Mouse (Mus musculus): ENCODE data around the gene Zfp740. TPM values are rescaled to one million over a fixed set of nuclear protein-coding genes. Genes with fewer than 3 reads are reported as not detected.

Zfp740 gene
- polyA plus RNA-seq, 1 experiment from 2014 or later = 111 TPM

DNA sequence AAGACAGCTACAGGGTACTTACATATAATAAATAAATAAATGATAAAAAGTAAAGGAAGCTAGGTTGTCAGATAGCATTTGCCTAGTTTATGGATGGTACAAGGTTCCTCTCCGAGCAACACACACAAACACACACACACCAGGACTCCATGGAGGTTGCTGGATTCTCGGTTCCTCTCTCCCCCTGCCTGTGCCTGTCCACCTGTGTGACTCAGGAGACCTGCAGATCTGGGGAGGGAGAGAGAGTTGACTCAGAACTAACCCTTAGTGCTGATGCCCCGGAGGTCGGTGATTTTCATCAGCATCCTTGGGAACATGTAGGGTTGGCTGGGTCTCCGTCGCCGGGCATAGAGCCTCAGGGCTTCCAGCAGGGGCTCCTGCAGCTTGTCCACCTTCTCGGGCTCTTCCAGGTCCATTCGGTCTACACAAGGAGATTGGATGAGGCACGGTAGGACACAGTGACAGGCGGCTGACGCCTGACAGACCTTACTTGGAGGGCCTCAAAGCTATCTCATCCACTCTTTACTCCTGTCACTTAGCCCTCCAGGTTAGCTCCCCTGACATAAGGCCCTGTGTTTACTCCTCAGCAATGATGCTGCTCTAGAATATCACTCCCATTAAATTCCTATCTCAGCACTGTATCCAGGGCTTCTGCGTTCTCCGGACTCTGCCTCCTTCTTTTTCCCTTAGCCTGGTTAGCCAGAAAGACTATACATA, 35.7 kb downstream of the Zfp740 start:
- Histone ChIP-seq H3K4me2 (replicated peaks) (no peak overlapping the region), H3K36me3 (no peaks in the 10 kb centered on the region), H3K4me1 (peaks cover 18% of the 10 kb centered on the region), H3K27me3 (peaks cover 39% of the 10 kb centered on the region), H3K9ac (no peak overlapping the region), H3K9me3 (replicated peaks) (no peaks in the 10 kb centered on the region), H3K4me3 (no peak overlapping the region), H3K27ac (no peak overlapping the region)
- ATAC-seq (ENCODE audit: low FRiP score) = peak; percentile 4; the same call in 1 of the 2 replicates
- 94% methylated on average over 14 of the region's 14 CpGs for WGBS

DNA sequence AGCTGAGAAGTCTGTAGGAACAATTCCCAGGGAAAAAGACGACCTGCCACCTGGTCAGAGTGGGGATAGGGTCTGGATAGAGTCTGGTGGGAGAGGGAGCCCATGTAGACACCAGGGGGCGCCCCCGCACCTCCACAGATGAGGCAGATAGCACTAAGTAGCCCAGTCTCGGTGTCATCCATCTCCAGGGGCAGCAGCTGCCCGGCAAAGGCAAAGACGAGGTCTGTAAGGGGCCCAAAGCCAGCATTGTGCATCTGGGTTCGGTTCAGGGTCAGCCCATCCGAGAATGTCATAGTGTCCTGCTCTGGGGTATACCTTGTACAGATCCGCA, 36.2 kb downstream of the Zfp740 start:
- no peaks in the 10 kb centered on the region for H3K9me3 ChIP-seq (replicated peaks)
- H3K27me3 ChIP-seq = peaks cover 44% of the 10 kb centered on the region
- 8% methylated on average over 9 of the region's 9 CpGs for WGBS
- H3K36me3 ChIP-seq = no peaks in the 10 kb centered on the region
- no peak overlapping the region for H3K4me3 ChIP-seq
- H3K9ac ChIP-seq = no peak overlapping the region
- ATAC-seq (ENCODE audit: low FRiP score) = peak; percentile 77
- no peak overlapping the region for H3K27ac ChIP-seq
- peaks cover 19% of the 10 kb centered on the region for H3K4me1 ChIP-seq
- no peak overlapping the region for H3K4me2 ChIP-seq (replicated peaks)

DNA sequence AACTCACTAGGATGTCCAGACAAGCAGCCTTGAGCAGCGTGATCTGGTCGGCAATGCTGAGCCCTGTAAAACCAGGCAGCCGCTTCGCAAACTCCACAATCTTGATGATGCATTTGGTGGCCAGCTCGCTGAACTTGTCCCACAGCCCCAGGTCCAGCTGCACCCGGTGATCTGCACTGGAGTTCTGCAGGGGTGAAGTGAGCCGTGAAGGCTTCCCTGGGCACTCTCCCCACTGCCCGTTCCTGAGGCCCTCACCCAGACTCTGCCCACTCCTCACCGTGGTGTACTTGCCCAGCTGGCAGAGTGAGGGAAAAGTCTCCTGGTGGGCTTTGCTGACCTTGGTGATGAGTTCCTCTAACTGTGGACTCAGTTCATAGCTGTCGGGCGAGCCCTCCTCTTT, 36.8 kb downstream of the Zfp740 start:
- no peak for ATAC-seq (ENCODE audit: low FRiP score)
- WGBS = 77% methylated on average over 11 of the region's 11 CpGs
- H3K4me2 ChIP-seq (replicated peaks) = no peak overlapping the region
- no peak overlapping the region for H3K9ac ChIP-seq
- peaks cover 21% of the 10 kb centered on the region for H3K4me1 ChIP-seq
- no peaks in the 10 kb centered on the region for H3K9me3 ChIP-seq (replicated peaks)
- H3K27ac ChIP-seq = no peak overlapping the region
- peaks cover 50% of the 10 kb centered on the region for H3K27me3 ChIP-seq
- no peak overlapping the region for H3K4me3 ChIP-seq
- no peaks in the 10 kb centered on the region for H3K36me3 ChIP-seq

DNA sequence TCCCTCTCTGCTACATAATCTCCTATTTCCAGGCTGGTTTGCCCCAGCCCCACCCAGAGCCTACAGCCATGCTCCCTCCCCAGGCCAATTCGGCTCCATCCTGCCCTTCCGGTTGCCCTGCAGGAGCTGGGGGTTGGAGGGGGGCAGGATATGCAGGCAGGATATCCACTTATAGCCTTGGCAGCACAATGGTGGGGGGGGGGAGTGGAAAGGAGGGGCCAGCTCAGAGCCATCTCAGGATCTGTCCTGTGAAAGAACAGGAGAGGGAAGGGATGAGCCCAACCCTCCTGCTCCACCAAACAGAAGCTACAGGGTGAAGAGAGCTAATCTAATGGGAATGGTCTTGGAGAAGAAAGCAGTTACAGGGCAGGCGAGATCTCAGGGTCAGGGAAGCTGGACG, 37.6 kb downstream of the Zfp740 start:
- Histone ChIP-seq H3K4me2 (replicated peaks) (no peak overlapping the region), H3K27ac (no peak overlapping the region), H3K4me3 (no peak overlapping the region), H3K9ac (no peak overlapping the region), H3K4me1 (peaks cover 21% of the 10 kb centered on the region), H3K9me3 (replicated peaks) (no peaks in the 10 kb centered on the region), H3K27me3 (peaks cover 57% of the 10 kb centered on the region), H3K36me3 (no peaks in the 10 kb centered on the region)
- ATAC-seq (ENCODE audit: low FRiP score) = no peak
- WGBS = 78% methylated on average over 4 of the region's 4 CpGs

DNA sequence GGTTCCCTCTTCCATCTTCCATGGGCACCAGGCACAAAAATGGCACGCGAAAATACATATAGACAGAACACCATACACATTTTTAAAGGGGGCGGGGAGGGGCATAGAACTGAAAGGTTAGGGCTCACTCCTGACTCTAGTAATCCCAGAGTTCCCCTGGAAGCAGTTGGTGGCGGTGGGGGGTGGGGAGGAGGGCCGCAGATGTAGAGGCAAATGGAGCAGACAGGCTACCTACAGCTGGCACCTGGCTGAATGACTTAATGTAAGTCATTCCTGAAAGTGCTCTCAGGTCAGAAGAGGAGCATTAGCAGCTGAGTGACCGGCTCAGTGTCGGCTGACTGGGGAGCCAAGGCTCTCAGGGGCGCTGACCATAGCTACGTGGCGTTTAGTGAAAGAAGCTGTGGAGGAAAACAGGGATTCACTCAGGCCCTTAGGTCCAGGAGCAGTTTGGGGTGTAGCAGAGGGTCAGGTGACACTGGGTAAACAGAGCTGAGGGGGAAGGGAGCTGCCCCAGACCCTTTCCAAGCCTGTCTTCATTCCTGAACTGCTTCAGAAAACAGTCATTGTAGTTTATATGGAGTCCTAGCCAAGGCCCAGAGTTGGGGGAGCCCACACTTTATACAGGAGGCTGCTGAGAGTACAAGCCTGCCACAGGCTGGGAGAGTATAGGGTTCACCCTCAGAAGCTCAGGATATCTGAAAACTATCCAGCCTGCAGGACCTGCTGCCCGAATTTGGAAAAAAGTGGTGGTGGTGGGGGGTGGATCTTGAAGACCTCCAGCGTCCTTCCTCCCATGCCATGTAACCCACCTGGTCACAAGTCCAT, 39.6 kb downstream of the Zfp740 start:
- Histone ChIP-seq H3K36me3 (no peaks in the 10 kb centered on the region), H3K9me3 (replicated peaks) (no peaks in the 10 kb centered on the region), H3K4me3 (no peak overlapping the region), H3K9ac (no peak overlapping the region), H3K4me2 (replicated peaks) (no peak overlapping the region), H3K27me3 (peaks cover 77% of the 10 kb centered on the region), H3K27ac (no peak overlapping the region), H3K4me1 (peaks cover 35% of the 10 kb centered on the region)
- ATAC-seq (ENCODE audit: low FRiP score) = no peak
- WGBS = 34% methylated on average over 12 of the region's 12 CpGs

DNA sequence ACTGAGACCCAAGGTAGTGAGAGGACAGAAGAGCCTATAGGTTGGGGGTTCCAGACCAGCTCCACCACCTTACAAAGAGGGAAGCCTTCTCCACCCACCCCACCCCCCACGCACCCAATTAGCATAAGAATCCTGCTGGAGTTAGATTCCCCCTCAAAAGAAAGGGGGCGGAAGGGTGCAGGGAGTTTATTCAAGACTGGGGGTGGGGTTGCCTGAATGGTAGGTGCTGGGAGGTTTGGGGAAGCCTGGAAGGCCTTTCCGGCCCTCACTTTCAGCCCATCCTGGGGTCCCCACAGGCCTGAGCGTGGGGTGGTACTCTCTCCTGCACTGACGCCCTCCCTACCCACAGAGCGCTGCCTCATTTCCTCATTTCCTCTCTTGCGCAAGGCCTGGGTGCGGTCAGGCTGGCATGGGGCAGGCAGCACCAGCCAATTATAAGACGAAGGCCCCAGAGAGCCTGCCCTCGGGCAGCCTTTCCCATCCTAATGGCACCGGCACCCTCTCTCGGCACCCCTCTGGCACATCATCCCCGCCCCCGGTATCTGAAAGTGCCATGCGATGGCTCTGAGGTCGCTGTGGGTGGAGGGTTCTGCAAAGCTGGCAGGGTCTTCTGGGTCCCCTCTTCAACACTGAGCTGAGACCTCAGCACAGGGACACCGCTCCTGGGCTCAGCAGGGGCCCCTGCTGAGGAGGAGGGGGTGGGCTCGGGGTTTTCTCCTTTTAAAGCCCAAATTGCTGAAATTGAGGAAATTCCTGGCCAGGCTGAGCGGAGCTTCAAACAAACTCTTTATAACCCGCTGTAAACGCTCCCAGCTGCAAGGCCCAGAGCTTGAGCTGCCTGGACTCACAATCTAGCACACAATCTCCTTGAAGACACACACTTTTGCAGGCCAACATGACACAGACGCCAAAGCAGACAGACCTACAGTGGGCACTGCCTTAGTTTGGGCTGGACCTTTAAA, 40.5 kb downstream of the Zfp740 start:
- WGBS = 11% methylated on average over 22 of the region's 22 CpGs
- Histone ChIP-seq H3K9me3 (replicated peaks) (no peaks in the 10 kb centered on the region), H3K9ac (peak overlapping the region; percentile 1), H3K4me3 (0 out of 2 replicates have a peak overlapping the region, but pooled peaks have one; percentile 1), H3K27me3 (peaks cover 83% of the 10 kb centered on the region), H3K4me2 (replicated peaks) (peak overlapping the region; percentile 27), H3K4me1 (peaks cover 41% of the 10 kb centered on the region), H3K27ac (no peak overlapping the region), H3K36me3 (no peaks in the 10 kb centered on the region)
- no peak for ATAC-seq (ENCODE audit: low FRiP score)

DNA sequence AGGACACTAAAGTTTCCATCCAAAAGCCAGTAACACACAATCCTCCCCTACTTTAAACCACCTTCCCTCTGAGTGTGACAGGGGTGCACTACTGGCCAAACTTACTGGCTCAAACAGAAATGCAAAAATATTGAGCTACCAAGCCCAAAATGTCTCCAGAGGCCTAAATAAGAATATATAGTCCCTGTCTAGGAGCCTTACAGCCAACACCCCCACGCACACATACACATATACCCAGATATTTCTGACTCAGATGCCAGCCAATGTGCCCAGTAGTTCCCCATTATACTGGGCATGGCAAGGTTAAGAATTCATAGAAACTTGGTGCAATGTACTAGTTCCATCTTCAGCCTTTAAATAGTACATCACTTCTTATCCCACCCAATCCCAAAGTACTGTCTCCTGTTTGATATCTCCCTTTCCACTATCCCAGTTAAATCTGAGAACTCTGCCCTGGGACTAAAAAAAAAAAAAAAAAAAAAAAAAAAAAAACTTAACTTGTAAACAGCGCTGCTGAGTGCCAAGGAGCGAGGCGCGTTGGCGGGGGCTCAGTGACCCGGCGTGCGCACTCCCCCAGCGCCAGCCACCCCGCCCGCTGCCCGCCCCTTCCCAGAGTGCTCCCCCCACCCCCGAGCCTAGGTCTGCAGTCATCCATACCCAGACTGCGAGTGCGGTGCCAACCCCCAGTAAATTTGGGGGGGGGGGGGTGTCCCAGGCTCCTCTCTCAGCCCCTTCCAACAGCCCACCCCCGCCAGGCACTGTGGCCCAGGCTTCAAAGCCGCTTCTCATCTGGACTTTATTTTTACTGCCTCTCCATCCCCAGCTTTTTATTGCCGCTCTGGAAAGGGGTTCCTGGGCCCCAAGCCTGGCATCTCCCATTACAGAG, 41.5 kb downstream of the Zfp740 start:
- no peaks in the 10 kb centered on the region for H3K9me3 ChIP-seq (replicated peaks)
- peak overlapping the region; percentile 44; the same call in 1 of the 2 replicates for H3K9ac ChIP-seq
- WGBS = 4% methylated on average over 17 of the region's 19 CpGs
- H3K4me2 ChIP-seq (replicated peaks) = peak overlapping the region; percentile 97
- H3K27me3 ChIP-seq = peaks cover 93% of the 10 kb centered on the region
- peaks cover 46% of the 10 kb centered on the region for H3K4me1 ChIP-seq
- no peak overlapping the region for H3K27ac ChIP-seq
- H3K4me3 ChIP-seq = peak overlapping the region; percentile 57
- H3K36me3 ChIP-seq = no peaks in the 10 kb centered on the region
- no peak for ATAC-seq (ENCODE audit: low FRiP score)

DNA sequence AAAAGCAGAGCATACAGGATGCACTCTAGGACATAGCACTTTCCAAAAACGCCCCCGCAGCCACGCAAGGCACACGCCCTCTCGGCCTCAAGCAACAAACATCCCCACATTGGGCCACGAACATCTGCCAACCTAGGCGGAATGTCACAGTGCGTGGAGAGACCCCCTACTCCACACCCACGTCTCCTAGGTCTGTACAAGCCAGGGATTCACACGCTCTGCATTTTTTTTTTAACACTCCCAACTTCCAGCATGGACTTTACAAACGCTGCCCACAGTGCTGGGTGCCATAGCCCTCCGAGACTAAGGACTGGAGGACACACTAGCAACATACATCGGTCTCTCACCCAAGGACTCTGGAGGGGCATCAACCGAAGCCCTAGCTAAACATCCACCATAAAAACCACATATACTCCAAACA, 42.4 kb downstream of the Zfp740 start:
- 3% methylated on average over 14 of the region's 14 CpGs for WGBS
- no peak for ATAC-seq (ENCODE audit: low FRiP score)
- Histone ChIP-seq H3K27ac (no peak overlapping the region), H3K4me2 (replicated peaks) (peak overlapping the region; percentile 97), H3K27me3 (peaks cover 96% of the 10 kb centered on the region), H3K36me3 (no peaks in the 10 kb centered on the region), H3K4me3 (peak overlapping the region; percentile 57), H3K9me3 (replicated peaks) (no peaks in the 10 kb centered on the region), H3K4me1 (peaks cover 46% of the 10 kb centered on the region), H3K9ac (no peak overlapping the region)

DNA sequence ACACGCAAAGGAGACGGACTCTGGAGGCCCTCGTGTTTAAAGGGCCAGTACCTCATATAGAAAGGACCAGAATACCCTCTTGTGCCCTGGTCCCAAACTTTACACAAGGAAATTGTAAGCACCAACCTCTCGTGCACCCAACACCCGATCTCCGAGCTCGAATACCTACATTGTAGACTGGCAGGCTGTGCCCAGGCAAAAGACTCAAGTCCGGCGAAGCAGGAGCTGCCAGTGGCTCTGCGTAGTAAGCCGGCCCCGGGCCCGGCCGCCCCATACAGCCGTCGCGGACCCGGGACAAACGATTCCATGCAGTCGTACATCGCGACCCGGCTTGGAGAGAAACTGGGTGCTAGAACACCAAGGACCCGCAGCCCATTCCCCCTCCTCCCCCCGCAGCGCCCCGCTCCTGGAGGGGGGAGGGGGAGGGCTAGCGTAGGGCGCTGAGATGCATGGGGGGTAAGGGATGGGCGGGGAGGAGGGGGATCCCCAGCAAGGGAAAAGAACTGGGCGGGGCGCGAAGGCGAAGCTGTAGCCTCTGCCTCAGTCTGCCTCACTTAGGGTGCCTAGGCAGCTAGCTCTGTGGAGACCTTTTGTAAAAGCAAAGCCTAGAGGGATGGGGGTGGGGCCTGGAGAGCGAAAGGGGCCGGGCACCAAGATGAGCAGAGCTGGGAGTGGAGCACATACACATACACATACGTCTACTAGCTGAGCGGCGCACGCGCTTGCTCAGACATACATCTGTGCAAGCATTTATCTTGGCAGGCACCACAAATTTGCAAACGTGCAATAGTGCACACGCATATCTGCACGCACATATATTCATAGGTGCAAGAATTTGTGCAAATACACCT, 43.1 kb downstream of the Zfp740 start:
- H3K4me2 ChIP-seq (replicated peaks) = peak overlapping the region; percentile 97
- H3K27me3 ChIP-seq = peaks cover 95% of the 10 kb centered on the region
- H3K36me3 ChIP-seq = no peaks in the 10 kb centered on the region
- peak overlapping the region; percentile 60 for H3K9ac ChIP-seq
- peaks cover 46% of the 10 kb centered on the region for H3K4me1 ChIP-seq
- H3K4me3 ChIP-seq = peak overlapping the region; percentile 57
- peak overlapping the region; percentile 86 for H3K27ac ChIP-seq
- WGBS = under 1% methylated on average over 41 of the region's 44 CpGs
- H3K9me3 ChIP-seq (replicated peaks) = no peaks in the 10 kb centered on the region
- peak; percentile 80 for ATAC-seq (ENCODE audit: low FRiP score)

DNA sequence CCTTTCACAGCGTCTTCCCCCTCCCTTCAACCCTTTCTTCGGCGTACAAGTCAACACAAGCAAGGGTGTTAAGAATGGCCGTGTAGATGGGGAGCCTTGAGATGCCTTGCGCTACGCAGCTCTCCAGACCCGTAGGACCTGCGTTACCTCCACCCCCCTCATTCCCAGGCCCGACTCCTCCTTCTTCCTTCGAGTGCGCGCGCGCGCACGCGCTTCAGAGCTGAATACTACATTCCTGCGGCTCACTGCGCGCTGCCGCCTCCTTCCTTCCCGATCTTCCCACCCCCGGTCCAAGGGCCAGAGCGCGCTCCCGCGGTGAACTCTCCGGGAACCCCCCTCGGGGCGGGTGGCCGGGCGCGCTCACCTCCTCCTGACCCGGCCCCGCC, 43.8 kb downstream of the Zfp740 start:
- WGBS = 0% methylated on average over 30 of the region's 35 CpGs
- peak; percentile 61 for ATAC-seq (ENCODE audit: low FRiP score)

More for the DNA sequence above, 43.8 kb downstream of the Zfp740 start:
- H3K4me3 ChIP-seq = peak overlapping the region; percentile 57
- H3K36me3 ChIP-seq = no peaks in the 10 kb centered on the region
- no peaks in the 10 kb centered on the region for H3K9me3 ChIP-seq (replicated peaks)
- H3K4me2 ChIP-seq (replicated peaks) = peak overlapping the region; percentile 97
- peak overlapping the region; percentile 86 for H3K27ac ChIP-seq
- peaks cover 46% of the 10 kb centered on the region for H3K4me1 ChIP-seq
- H3K9ac ChIP-seq = peak overlapping the region; percentile 60; the same call in 1 of the 2 replicates
- H3K27me3 ChIP-seq = peaks cover 93% of the 10 kb centered on the region
